Mouse (Mus musculus) testis, adult 2 months (tissue): Measurements from ENCODE around the gene Sema5a.

ENCODE experiments used
- CTCF ChIP-seq: fragments of 200-500 bp; IDR thresholded peaks from 2 replicates; pipeline ENCODE4 v1.5.1; 2012; ENCODE audit warnings: low read depth, mild to moderate bottlenecking, inconsistent platforms, low read length, moderate library complexity; ENCODE audit not compliant: control insufficient read depth, insufficient read depth, insufficient replicate concordance
- POLR2A ChIP-seq: fragments of 200-500 bp; IDR thresholded peaks from 2 replicates; pipeline ENCODE4 v1.6.1; 2012; ENCODE audit warnings: low read depth, mild to moderate bottlenecking, inconsistent platforms, low read length, moderate library complexity; ENCODE audit not compliant: control insufficient read depth

DNA sequence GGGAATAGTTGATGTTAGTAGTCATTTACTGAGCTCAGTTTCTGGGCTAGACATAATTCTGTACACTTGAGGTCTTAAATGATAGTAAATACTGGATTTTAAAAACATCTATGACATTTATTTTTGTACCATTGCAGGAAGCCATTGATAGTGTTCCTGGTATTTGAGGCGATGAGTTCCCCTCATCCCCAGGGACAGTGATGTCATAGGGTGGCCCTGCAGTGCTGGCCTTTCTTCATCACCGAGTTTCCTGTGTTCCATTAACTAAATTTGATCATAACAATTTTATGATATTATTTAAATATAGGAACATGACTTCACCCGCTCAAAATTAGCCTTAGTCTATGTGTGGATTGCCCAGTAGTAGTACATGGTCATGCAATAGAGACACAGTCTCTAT lies 41.7 kb downstream of the Sema5a start:
- no peak for TF ChIP-seq CTCF
- no peak for TF ChIP-seq POLR2A
